Mouse (Mus musculus): Measurements from ENCODE around the gene BC049352.

The BC049352 gene

DNA sequence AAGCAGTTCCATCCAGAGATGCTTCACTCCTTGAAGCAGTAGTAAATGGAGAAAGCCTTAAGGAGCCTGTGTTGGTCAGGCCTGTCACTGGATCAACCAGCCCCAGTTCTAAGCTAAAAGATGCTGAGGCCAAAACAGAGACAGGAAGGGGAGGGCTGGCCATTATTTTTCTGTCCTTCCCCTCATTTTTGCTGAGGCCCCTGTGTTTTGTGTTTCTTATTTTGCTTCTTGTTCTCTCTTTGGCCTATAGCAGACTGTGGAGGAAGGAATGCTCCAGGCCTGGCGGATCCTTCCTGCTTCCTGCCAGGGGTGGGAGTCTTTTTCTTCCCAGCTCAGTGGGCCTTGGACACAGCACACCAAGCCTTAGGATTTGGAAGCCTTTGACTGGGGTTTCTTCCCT lies 63.6 kb downstream of the BC049352 start:
- no peak for DNase-seq (ENCODE audit: extremely low read depth, low read depth)

DNA sequence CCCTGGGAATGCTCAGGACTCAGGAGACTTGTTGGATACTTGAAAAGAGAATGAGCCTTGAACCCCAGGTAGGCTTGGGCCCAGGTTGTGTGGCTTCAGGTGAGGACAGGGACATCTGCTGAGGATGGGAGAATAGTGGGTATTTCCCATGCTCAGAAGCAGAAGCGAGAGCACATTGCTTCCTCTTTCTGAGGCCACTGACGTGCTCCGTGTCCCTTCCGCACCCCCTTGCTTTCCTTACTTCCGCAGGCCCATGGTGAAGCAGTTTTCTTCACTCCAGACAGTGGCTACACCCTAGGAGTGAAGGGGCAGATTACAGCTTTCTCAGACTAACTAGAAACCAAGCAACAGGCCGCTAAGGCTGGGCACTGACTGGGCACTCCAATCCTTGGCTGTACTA lies 64.3 kb downstream of the BC049352 start:
- DNase-seq (ENCODE audit: extremely low read depth, low read depth), result peak; percentile 52

DNA sequence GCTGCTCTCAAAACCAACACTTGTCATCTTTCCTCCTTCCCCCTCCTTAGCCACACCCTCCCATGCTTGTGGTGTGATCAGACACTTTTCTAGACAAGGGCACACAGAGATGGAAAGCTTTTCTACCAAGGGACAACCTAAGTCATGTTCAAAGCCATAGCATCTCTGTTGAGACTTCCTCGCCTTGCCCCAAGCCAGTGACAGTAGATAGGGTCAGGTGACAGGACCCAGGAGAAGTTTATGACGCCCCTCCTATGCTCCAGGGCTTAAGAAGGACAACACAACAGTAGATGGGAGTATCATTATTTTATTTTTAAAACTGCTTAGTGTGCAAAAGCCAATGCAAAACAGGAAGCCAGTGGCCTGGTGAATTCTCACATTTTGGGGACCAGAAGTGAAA lies 65.7 kb downstream of the BC049352 start:
- DNase-seq (ENCODE audit: extremely low read depth, low read depth), result no peak

DNA sequence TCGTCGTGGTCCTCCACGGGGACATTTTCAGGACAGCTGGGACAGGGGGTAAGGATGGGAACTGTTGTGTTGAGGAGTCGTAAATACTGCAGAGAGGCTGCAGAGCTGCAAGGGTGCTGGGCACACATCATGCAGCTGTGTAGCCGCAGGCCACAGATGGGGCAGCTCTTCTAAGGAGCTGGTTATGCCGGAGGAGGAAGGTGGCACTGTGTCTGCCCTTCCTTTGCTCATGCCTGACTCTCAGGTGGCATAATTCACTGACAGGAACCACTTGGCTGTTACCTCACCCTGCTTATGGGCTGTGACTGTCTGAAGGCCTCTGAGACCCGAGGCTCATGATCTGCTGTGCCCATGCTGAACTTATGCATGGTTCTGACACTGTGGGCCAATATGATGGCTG lies 68.5 kb downstream of the BC049352 start:
- DNase-seq (ENCODE audit: extremely low read depth, low read depth), result no peak

DNA sequence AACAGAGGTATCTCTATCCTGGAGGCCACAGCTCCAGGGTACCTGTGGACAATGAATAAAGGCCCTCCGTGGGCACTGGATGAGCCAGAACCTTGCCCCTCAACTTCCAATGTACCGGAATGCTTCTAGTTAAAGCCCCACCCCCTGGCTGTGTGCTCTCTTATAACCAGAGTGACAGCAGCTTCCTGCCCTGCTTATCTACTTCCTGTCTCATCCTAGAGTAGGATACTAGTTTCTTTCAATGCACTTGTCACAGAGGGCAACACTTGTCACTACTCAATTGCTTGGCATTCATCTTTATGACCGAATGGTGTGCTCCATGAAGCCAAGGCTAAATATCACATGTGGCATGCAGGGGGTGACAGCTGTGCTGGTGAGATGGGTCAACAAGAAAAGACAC lies 69.5 kb downstream of the BC049352 start:
- DNase-seq (ENCODE audit: extremely low read depth, low read depth), result peak; percentile 60

DNA sequence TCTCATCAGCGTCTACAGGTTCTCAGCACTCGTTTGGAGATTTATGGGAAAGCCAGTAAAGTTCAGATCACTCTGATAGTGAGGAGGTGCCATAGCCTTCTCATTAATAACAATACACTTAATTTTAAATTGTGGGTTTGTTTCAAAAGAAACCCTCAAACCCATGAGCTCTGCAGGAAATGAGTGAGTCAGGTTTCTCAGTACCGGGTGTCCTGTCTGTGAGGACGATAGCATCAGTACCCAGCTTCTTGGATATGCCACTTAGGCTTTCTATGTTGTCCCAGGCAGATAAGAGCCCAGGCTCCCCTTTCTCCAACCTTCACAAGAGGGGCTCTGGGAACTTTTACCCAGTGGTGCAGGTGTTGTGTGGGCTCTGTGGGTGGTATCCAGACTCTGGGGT lies 70.2 kb downstream of the BC049352 start:
- DNase-seq (ENCODE audit: extremely low read depth, low read depth), result no peak

DNA sequence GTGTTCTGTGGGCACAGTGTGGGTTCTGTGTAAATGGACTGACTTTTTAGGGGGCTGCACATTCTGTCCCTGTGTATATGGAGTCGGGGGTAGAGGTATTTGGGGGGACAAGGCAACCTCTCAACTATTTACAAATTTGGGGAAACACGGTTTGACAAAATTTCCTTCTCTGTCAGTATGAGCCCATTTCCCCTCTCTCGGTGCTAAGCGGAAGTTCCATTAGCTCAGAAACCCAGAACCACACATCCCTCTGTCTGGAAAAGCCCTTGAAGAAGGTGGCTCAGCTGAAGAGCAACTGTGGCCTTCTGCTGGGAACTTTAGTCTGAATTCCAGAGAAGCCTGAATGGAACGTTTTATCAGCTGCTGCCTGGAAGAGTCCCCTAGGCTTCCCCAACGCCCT lies 70.6 kb downstream of the BC049352 start:
- no peak for DNase-seq (ENCODE audit: extremely low read depth, low read depth)

DNA sequence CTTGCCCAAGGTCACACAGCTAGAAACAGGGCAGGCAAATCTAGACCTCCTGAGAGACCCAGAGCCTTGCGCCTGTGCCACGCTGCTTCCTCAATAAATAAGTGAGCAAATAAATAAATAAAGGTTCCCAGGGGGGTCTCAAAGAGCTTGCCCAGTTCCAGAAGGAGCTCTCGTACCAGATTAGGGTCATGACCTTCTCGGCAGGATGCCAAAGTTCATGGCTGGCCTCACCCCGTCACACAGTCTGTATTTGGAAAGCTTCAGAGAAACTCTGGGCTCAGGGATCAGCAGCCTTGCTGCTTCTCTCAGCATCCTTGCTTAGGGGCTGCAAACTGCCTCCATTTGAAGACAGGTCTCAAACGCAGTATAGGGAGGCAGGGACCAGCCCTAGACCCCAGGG lies 72.2 kb downstream of the BC049352 start:
- DNase-seq (ENCODE audit: extremely low read depth, low read depth), result no peak

DNA sequence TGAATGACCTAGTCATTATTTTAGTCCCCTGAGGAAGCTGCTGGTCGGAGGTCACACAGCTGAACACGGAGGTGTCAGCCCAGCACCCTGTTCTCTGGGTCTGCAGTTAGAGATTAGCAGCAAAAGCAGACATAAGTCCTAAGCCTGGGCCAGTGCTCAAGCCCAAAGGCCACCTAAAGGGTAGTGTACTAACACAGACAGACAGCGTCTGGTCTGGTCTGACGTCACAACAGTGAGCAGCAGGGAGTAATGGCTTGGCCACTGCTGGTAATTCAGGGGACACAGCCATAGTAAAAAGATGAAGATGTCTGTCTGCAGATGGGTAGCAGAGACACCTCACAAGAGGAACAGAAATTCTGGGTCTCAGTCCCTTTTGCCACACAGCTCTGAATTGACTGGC lies 72.8 kb downstream of the BC049352 start:
- no peak for DNase-seq (ENCODE audit: extremely low read depth, low read depth)

DNA sequence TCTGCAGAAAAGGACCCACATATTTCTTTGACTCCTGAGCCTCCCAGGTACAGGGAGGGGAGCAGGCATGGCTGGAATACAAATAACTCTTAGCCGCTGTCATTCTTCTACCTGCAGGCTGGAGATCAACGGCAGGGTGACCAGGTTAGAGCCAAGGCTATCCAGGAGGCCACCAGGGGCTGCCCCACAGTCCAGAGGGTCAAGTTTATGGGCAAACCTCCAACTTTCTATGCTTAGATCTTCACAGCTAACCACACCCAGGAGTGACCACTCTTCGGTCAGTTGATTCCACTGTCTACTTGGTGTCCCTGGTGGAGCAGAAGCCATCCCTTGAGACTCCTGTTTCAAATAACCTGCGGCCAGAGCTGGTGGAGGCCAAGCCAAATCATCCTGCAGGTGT lies 73.6 kb downstream of the BC049352 start:
- DNase-seq (ENCODE audit: extremely low read depth, low read depth), result no peak

DNA sequence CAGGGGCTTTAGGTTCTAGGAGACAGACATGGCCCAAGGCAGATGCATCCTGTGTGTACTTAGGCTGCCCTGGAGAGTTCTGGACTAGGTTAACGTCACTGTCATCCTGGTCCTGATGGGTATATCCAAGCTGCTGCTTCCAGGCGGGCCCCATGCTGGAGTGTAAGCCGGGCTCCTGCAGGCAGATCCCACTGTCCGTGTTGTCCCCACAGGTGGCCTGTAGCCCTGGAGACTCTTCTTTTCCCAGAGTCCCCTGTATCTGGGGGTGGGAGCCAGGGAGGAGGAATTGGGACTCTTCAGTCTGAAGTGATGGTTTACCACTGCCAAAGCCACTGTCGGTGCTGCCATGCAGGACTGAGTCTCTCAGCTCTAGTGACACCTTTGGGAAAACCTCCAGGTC lies 74.2 kb downstream of the BC049352 start:
- DNase-seq (ENCODE audit: extremely low read depth, low read depth), result no peak

DNA sequence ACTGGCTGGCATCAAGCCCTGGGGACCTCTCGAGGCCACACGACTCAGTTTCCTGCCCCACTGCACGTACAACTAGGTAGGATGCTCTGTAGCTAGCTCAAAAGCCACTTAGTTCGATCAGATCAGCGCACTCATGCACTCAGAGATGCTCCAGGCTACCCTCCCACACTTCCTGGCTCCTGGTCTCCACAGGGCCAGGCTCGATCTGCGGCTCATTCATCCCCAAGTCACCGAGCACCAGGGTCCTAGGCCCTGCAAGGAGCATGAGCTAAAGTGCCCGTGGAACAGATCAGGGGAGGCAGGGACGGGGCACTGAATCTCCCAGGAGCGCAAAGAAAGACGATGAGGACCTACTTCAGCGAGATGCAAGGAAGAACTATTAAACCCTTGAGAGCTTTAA lies 77.3 kb downstream of the BC049352 start:
- DNase-seq (ENCODE audit: extremely low read depth, low read depth), result no peak

DNA sequence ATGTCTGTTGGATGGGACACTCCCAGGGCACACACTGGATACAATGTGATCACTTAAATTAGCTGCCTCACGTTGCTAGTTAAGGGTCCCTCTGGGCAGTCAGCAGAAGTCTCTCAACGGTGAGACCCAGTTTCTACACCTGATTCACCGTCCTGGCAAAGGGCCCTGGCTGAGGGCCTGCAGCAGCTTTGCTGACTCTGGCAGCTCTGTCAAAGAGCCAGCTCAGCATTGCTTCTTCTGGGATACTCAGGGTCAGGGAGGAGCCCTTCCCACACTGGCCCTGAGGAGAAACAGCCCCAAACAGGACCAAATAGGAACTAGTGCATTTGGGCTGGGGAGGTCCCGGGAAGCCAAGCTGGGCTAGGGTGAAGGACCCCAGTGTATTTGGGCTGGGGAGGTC lies 79.7 kb downstream of the BC049352 start:
- no peak for DNase-seq (ENCODE audit: extremely low read depth, low read depth)

DNA sequence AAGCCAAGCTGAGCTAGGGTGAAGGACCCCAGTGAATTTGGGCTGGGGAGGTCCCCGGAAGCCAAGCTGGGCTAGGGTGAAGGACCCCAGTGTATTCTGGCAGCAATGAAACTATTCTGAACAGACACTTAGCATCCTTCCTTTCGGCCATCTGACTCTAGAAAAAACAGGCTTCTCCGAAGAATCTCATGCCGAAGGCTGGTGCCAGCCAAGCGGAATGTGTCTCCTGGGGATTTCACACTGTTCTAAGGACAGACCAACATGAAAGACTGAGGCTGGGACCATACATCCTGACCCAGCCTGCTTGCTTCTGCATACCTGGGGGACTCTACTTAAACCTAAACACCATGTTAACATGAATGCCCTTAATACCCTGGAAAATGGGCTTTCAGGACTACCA lies 80.1 kb downstream of the BC049352 start:
- DNase-seq (ENCODE audit: extremely low read depth, low read depth), result no peak

DNA sequence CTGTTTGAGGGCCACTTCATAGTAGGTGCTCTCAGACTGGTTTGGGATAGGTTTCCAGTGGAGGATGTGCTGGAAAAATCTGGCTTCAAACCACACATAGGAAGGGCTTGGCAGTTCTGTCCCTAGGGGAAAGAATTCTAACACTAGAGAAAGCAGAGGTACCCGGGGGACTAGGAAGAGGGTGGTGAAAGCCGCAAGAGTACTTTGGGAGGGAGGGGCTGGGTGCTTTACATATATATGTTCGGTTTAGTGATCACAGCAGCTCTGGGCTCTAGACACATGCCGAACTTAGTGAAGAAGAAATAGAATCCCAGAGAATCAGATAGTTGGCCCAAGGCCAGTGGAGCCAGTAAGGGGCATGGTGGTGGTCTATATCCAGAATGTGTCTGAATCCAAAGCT lies 85.3 kb downstream of the BC049352 start:
- DNase-seq (ENCODE audit: extremely low read depth, low read depth), result no peak

DNA sequence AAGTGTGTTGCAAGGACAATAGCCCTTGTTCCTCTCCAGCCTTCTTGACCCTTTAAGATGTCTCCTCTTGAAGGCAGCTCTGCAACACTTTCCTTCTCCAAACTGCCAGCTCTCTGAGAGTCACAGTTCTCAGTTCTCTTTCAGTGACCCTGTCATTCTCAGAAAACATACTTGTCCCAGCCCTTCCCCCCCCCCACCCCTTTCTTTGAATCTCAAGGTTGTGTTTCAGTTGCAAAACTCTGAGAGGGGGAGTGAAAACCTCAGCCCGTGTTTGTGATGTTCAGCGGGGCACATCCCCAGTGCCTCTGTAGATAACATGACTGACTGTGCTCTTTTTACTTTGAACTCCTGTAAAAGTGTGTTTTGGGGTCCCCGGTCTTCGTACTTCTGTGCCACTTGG lies 86.3 kb downstream of the BC049352 start:
- DNase-seq (ENCODE audit: extremely low read depth, low read depth), result no peak

DNA sequence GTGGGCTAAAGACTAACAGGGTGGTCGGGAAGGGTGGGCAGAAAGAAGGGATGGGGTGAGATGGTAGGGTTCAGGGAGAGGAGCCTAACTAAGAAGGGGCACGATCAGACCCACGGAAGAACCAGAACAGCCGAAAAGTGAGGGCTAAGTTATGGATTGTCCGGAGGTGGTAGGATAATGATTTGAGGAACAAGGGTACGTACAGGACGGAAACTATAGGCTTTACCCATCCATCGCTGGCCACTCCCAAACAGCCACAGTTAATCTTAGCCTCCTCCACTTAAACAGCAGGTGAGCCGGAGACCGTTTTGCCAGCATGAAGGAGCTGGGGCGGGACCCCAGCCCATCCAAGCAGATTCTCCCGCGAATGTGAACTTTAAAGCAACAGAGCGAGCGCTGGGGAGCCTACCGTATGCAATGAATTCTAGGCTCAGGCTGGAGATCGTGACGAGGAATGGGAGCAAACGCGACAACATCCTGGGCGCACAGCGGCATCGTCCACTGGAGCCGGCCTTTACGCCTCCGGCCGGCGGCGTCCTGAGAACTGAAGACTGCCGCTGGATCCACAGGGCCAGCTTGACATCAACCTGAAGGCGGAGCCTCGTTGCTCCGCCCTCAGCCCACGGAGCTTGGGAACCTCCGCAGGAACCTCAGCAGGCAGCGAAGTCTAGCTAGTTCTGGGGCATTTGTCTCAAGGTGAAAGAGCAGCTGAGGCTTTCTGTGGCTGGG lies 87.0 kb downstream of the BC049352 start, which contains the start of gene Il10ra:
Gene Il10ra (minus strand): TSS at position 553 of the 729 bp plus-strand sequence.
- DNase-seq (ENCODE audit: extremely low read depth, low read depth), result no peak

DNA sequence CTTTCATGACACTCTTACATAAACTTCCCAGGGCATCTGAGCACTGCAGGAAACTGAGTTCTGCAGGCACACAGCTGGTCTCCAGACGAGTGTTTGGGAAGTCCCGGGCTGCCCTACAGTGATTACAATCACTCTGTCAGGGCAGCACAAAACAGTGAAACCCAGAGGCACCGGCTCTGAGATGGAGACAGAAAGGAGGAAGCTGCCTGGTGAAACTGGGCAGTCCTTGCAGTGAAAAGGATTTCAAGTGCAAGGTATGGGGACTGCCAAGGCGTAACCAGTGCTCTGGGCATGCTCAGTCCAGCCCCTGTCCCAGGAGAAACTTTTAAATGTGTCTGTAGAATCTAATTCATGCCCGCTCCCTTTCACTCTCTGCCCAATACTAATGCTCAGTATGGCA lies 90.4 kb downstream of the BC049352 start:
- no peak for DNase-seq (ENCODE audit: extremely low read depth, low read depth)

DNA sequence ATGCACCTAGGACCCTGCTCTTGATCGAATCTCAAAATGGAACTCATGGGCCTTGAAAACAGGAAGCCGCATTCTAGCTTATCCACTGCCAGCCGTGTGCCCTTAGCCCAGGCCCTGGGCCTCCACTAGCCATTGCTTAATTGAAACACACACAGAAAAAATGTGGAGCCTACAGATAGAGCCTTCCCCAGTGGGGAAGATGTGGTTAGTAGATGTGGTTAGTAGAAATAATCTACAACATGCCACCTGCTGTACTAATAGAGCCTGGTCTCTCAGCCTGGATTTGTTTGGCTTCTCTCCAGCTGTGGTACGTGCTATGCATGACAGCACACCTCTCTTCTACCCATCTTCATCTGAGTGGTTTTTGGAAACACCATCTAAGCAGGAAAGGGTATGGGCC lies 92.4 kb downstream of the BC049352 start:
- peak; percentile 100 for DNase-seq (ENCODE audit: extremely low read depth, low read depth)

DNA sequence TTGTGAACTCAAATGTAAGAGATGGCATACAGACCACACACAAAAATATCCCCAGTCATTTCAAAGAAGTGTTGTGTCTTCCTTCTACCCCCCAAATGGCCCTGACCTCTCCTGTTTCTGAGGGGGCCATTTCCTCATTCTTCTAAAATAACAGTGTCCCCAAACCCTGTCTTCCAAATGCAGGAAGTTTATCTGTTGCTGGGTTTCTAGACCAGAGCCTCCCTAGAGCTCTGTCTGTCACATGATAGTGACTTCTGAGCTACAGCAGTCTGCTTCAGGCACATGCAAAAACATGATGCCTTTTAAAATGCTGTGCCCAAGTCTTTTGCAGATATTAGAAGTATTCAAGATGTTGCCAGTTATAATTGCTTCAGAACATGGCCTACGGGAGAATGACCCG lies 92.8 kb downstream of the BC049352 start:
- peak; percentile 84 for DNase-seq (ENCODE audit: extremely low read depth, low read depth)

DNA sequence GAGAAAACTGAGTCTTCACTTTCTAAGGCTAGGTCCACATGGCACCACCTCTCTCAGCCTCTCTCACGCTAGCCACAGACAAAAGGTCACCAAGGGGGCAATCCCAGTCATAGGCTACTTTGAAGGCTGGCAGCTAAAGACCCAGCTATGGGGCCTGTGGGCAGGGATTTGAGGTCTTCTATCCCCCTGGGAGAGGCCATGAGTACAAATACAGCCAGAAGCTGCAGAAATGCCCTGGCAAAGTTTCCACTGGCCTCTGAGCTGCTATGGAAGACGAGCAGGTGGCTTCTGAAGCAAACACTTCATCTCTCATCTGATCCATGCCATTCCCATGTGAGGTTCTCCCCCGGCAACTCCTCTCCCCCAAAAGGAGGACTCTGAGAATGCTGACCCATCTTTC lies 98.3 kb downstream of the BC049352 start:
- no peak for DNase-seq (ENCODE audit: extremely low read depth, low read depth)

DNA sequence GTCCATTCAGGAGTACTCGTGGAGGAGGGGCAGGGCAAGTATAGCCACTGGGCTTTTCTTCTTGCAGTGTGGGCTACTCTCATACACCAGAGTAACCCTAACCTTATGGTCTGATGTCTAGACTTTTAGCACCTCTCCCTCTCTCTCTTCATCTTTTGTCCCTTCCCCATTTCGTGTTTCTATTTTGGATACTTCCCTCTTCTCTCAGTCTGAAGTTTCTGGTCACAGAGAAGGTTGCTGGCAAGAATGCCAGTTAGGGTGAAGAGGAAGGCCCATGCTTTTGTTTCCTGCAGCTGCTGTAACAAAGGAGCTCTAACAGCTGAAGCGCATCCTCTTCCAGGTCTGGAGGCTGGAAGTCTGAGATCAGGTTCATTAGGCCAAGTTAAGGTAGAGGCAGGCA lies 99.1 kb downstream of the BC049352 start:
- peak; percentile 50 for DNase-seq (ENCODE audit: extremely low read depth, low read depth)

DNA sequence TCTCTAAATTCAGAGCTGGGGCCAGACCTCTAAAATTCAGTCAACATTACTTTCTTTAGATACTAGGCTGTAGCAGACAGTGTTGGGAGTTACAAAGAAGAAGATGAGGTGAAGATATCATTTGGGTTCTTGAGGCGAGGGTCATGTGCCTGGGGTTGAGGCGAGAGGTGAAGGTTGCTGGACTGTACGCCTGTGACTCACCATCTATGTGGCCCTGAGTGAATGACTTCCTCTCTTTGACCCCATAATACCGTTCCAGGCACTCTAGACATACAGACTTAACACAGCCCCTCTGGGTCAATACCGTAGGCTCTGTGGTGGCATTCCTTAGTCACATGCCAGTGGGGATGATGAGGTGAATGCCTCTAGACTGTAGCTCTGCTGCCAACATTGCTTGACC lies 100.7 kb downstream of the BC049352 start:
- DNase-seq (ENCODE audit: extremely low read depth, low read depth), result no peak
